Mouse (Mus musculus): ENCODE results near the gene Nup62.

DNA sequence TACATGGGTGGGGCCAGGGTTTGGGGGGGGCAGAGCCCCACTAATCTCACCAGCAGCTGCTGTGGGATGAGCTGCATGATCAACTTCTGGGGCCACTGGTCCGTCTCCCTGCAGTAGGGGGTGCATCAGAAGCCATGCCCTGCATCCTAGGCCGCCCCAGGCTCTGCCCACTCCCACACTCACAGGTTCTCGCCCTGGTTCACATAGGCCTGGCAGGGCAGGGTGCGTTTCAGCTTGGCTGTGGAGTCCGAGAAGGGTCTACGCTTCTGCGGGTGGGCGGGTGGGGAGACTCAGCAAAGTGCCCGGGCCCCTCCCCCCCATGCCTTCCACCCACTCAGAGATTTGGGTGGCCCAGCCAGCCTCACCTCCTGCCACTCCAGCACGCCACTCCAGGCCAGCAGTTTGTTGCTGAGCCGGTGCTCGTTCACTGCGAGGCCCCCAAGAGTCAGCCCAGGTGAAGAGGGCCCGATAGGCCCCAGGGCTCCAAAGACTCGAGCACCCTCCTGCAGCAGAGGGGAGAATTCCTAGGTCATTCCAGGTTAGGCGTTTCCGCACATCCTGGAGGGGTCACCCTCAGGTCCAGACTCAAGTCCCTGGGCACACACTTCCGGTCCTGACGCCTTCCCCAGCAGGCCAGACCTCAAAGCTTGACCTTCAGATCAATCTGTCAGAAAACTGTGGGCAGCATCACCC is 51.3 kb downstream of the Nup62 start:
- TF ChIP-seq TAL1 (IDR thresholded peaks at IDR 0.05; ENCODE audit: low read length) (no peak), GATA1 (IDR thresholded peaks at IDR 0.05; ENCODE audit: low read length) (no peak)
